Mouse (Mus musculus) urinary bladder, adult 2 months (tissue): ENCODE data around the gene Rps3. TPM values are rescaled to one million over a fixed set of nuclear protein-coding genes. Genes with fewer than 3 reads are reported as not detected.
A peak's percentile ranks its signal among the peaks of the same experiment; 100 is the strongest.

ENCODE experiments used
- DNase-seq: peaks from one replicate; pipeline ENCODE4 v3.0.0; 2022; ENCODE audit warnings: low spot score
- polyA plus RNA-seq: library from polyadenylated mRNA; depleted of rRNA; stranded (reverse); fragments of >200 nt; gene quantifications from 2 replicates; pipeline ENCODE4 v1.2.3, GENCODE M21; 2012

Gene Rps3
- polyA plus RNA-seq, 1 experiment: 1,732 TPM

GRCm38 (mm10) chr7:99476558-99477114 lies 6.9 kb downstream of the Rps3 start:
- DNase-seq: no peak

GRCm38 (mm10) chr7:99475562-99475911 lies 8.0 kb downstream of the Rps3 start:
- no peak for DNase-seq

- DNase-seq: no peak
Measured at GRCm38 (mm10) chr7:99474836-99475561, 8.5 kb downstream of the Rps3 start.

- DNase-seq: no peak
Measured at GRCm38 (mm10) chr7:99473638-99474407, 9.7 kb downstream of the Rps3 start.

- DNase-seq: no peak
Measured at GRCm38 (mm10) chr7:99471578-99471977, 12.0 kb downstream of the Rps3 start.

GRCm38 (mm10) chr7:99469680-99470405 lies 13.7 kb downstream of the Rps3 start:
- DNase-seq: no peak

- DNase-seq: peak; percentile 56
Measured at GRCm38 (mm10) chr7:99468283-99469132, 15.0 kb downstream of the Rps3 start.

GRCm38 (mm10) chr7:99467916-99468282 lies 15.6 kb downstream of the Rps3 start:
- DNase-seq: no peak

GRCm38 (mm10) chr7:99465811-99466210 lies 17.7 kb downstream of the Rps3 start, which contains the start of gene Klhl35:
Gene Klhl35, plus strand, starts transcription at chr7:99466004.
- DNase-seq: no peak

GRCm38 (mm10) chr7:99463120-99463519 lies 20.4 kb downstream of the Rps3 start:
- no peak for DNase-seq

- DNase-seq: no peak
Measured at GRCm38 (mm10) chr7:99459888-99460652, 23.5 kb downstream of the Rps3 start.

- DNase-seq: no peak
Measured at GRCm38 (mm10) chr7:99458849-99459248, 24.7 kb downstream of the Rps3 start.

GRCm38 (mm10) chr7:99454044-99454443 lies 29.5 kb downstream of the Rps3 start:
- no peak for DNase-seq

GRCm38 (mm10) chr7:99452859-99453258 lies 30.7 kb downstream of the Rps3 start:
- DNase-seq: no peak

- no peak for DNase-seq
Measured at GRCm38 (mm10) chr7:99450703-99451102, 32.8 kb downstream of the Rps3 start.

- no peak for DNase-seq
Measured at GRCm38 (mm10) chr7:99449751-99450150, 33.8 kb downstream of the Rps3 start.

- no peak for DNase-seq
Measured at GRCm38 (mm10) chr7:99449063-99449462, 34.5 kb downstream of the Rps3 start.

- no peak for DNase-seq
Measured at GRCm38 (mm10) chr7:99448619-99449018, 34.9 kb downstream of the Rps3 start.

GRCm38 (mm10) chr7:99447323-99447722 lies 36.2 kb downstream of the Rps3 start:
- DNase-seq: no peak

GRCm38 (mm10) chr7:99445833-99446232 lies 37.7 kb downstream of the Rps3 start:
- no peak for DNase-seq

GRCm38 (mm10) chr7:99444012-99444411 lies 39.5 kb downstream of the Rps3 start:
- DNase-seq: no peak
